Mouse (Mus musculus) small intestine, adult 2 months (tissue): Measurements from ENCODE around the gene Bbs1. TPM values are rescaled to one million over a fixed set of nuclear protein-coding genes. Genes with fewer than 3 reads are reported as not detected.

Experiments used
- H3K27ac ChIP-seq: fragments of 200-500 bp; 2 replicates; pipeline ENCODE4 v1.5.1; 2012; ENCODE audit warnings: low read depth, low read length, control low read depth, inconsistent platforms; ENCODE audit not compliant: insufficient read depth
- H3K27me3 ChIP-seq: fragments of 200-500 bp; 2 replicates; pipeline ENCODE4 v1.6.1; 2012; ENCODE audit warnings: mild to moderate bottlenecking, moderate library complexity, low read length, inconsistent platforms; ENCODE audit not compliant: control insufficient read depth, insufficient read depth
- H3K36me3 ChIP-seq: fragments of 200-500 bp; 2 replicates; pipeline ENCODE4 v1.6.1; 2012; ENCODE audit warnings: mild to moderate bottlenecking, low read length, control low read depth, inconsistent platforms; ENCODE audit not compliant: control insufficient read depth, insufficient read depth
- H3K4me1 ChIP-seq: fragments of 200-500 bp; 2 replicates; pipeline ENCODE4 v1.6.1; 2012; ENCODE audit warnings: low read length, inconsistent platforms, mixed read lengths; ENCODE audit not compliant: control insufficient read depth, insufficient read depth, insufficient read length
- H3K4me3 ChIP-seq: fragments of 200-500 bp; 2 replicates; pipeline ENCODE4 v1.5.1; 2012; ENCODE audit warnings: low read depth, mild to moderate bottlenecking, control low read depth, inconsistent platforms, low read length, moderate library complexity
- CTCF ChIP-seq: fragments of 200-500 bp; IDR thresholded peaks from 2 replicates; pipeline ENCODE4 v1.5.1; 2012; ENCODE audit warnings: low read depth, mild to moderate bottlenecking, control low read depth, inconsistent platforms, low read length, moderate library complexity, mixed read lengths; ENCODE audit not compliant: insufficient replicate concordance, insufficient read length; ENCODE audit errors: extremely low read depth
- POLR2A ChIP-seq: fragments of 200-500 bp; IDR thresholded peaks from 2 replicates; pipeline ENCODE4 v1.6.1; 2012; ENCODE audit warnings: low read depth, mild to moderate bottlenecking, control low read depth, inconsistent platforms, low read length, moderate library complexity
- WGBS: fragments of 180-500 bp; shearing (Covaris S2); methylation state at CpG from one replicate; pipeline ENCODE4 v1.1.7; 2018; 5-methylcytosine and 5-hydroxymethylcytosine counted together
- polyA plus RNA-seq: library from polyadenylated mRNA; depleted of rRNA; stranded (reverse); fragments of >200 nt; gene quantifications from 2 replicates; pipeline ENCODE4 v1.2.3, GENCODE M21; 2012

Gene Bbs1
- polyA plus RNA-seq, 1 experiment = 1.7 TPM

- no peak overlapping the region for H3K27ac ChIP-seq
- H3K36me3 ChIP-seq = no peaks in the 10 kb centered on the region
- H3K4me3 ChIP-seq = no peak overlapping the region
- 4% methylated on average over 17 of the region's 17 CpGs for WGBS
- no peak for TF ChIP-seq CTCF
- TF ChIP-seq POLR2A = no peak
- H3K27me3 ChIP-seq = no peaks in the 10 kb centered on the region
- no peaks in the 10 kb centered on the region; the same call in 1 of the 2 replicates for H3K4me1 ChIP-seq
Measured at GRCm38 (mm10) chr19:4865147-4865546, 41.3 kb downstream of the Bbs1 start.

- 74% methylated on average over 6 of the region's 6 CpGs for WGBS
- H3K4me3 ChIP-seq = no peak overlapping the region
- TF ChIP-seq CTCF (no peak), POLR2A (no peak)
Measured at GRCm38 (mm10) chr19:4863048-4863447, 43.4 kb downstream of the Bbs1 start.

GRCm38 (mm10) chr19:4859081-4859480 is 47.3 kb downstream of the Bbs1 start:
- WGBS = 57% methylated on average over 6 of the region's 6 CpGs
- no peaks in the 10 kb centered on the region for H3K27me3 ChIP-seq
- H3K4me1 ChIP-seq = peaks cover 2% of the 10 kb centered on the region; the same call in 1 of the 2 replicates
- no peaks in the 10 kb centered on the region for H3K36me3 ChIP-seq
- no peak overlapping the region for H3K4me3 ChIP-seq
- H3K27ac ChIP-seq = no peak overlapping the region
- TF ChIP-seq CTCF = no peak
- TF ChIP-seq POLR2A = no peak

More at GRCm38 (mm10) chr19:4863048-4863447, 43.4 kb downstream of the Bbs1 start:
- no peaks in the 10 kb centered on the region for H3K36me3 ChIP-seq
- H3K4me1 ChIP-seq = no peaks in the 10 kb centered on the region; the same call in 1 of the 2 replicates
- H3K27ac ChIP-seq = no peak overlapping the region
- H3K27me3 ChIP-seq = no peaks in the 10 kb centered on the region

- WGBS = 84% methylated on average over 4 of the region's 4 CpGs
Measured at GRCm38 (mm10) chr19:4855951-4856350, 50.5 kb downstream of the Bbs1 start.

GRCm38 (mm10) chr19:4855470-4855820 is 51.0 kb downstream of the Bbs1 start:
- H3K27me3 ChIP-seq = no peaks in the 10 kb centered on the region
- peak overlapping the region; percentile 63 for H3K4me3 ChIP-seq
- H3K4me1 ChIP-seq = peaks cover 2% of the 10 kb centered on the region; the same call in 1 of the 2 replicates
- no peak overlapping the region for H3K27ac ChIP-seq
- TF ChIP-seq CTCF = no peak
- TF ChIP-seq POLR2A = no peak
- 6% methylated on average over 14 of the region's 14 CpGs for WGBS
- no peaks in the 10 kb centered on the region for H3K36me3 ChIP-seq

More at GRCm38 (mm10) chr19:4855951-4856350, 50.5 kb downstream of the Bbs1 start:
- Histone ChIP-seq H3K27ac (no peak overlapping the region), H3K36me3 (no peaks in the 10 kb centered on the region), H3K27me3 (no peaks in the 10 kb centered on the region), H3K4me1 (peaks cover 2% of the 10 kb centered on the region; the same call in 1 of the 2 replicates), H3K4me3 (no peak overlapping the region)
- no peak for TF ChIP-seq CTCF

- Histone ChIP-seq H3K36me3 (no peaks in the 10 kb centered on the region), H3K27me3 (no peaks in the 10 kb centered on the region), H3K27ac (no peak within 1 kb of the TSS), H3K4me1 (peaks cover 2% of the 10 kb centered on the region; the same call in 1 of the 2 replicates), H3K4me3 (peak within 1 kb of the TSS; percentile 63)
- no peak for TF ChIP-seq POLR2A
- no peak for TF ChIP-seq CTCF
- 2% methylated on average over 45 of the region's 45 CpGs for WGBS
Measured at GRCm38 (mm10) chr19:4854552-4855469, 51.6 kb downstream of the Bbs1 start, which contains the start of gene Ctsf. Gene Ctsf, plus strand, starts transcription at chr19:4855130.

- 36% methylated on average over 5 of the region's 5 CpGs for WGBS
- TF ChIP-seq POLR2A (no peak), CTCF (no peak)
Measured at GRCm38 (mm10) chr19:4850281-4850680, 56.1 kb downstream of the Bbs1 start.

More at GRCm38 (mm10) chr19:4850281-4850680, 56.1 kb downstream of the Bbs1 start:
- no peak overlapping the region for H3K27ac ChIP-seq
- H3K27me3 ChIP-seq = peaks cover 2% of the 10 kb centered on the region
- H3K4me1 ChIP-seq = peaks cover 2% of the 10 kb centered on the region; the same call in 1 of the 2 replicates
- no peaks in the 10 kb centered on the region for H3K36me3 ChIP-seq
- no peak overlapping the region for H3K4me3 ChIP-seq
